In genomic region chr4:41630196-41630595, GRCm38 (mm10) we compare ENCODE assay signal across 18 mouse cellular contexts. TPM values are rescaled to one million over a fixed set of nuclear protein-coding genes. Genes with fewer than 3 reads are reported as not detected.
DNase-seq lines count a peak whose midpoint lies in the region; ATAC-seq and TF ChIP-seq lines count a peak whose summit lies in the region.
"Had no signal": no experiment of that assay in that cellular context is flagged by ENCODE, and none has a peak within 500 bp of the region (broad histone marks: within the 10 kb centered on the region; RNA-seq: fewer than 3 reads in every experiment).

No protein-coding gene starts in this region.

- H3K4me3 ChIP-seq in heart, embryonic 10.5 days: no peak overlapping the region
- H3K4me3 ChIP-seq in E14TG2a.4 (replicated peaks; ENCODE audit: low read length): peak overlapping the region; percentile 27
- H3K4me3 ChIP-seq in liver, embryonic 11.5 days (ENCODE audit: low read depth, low read length): no peak overlapping the region
- no peak overlapping the region for H3K4me3 ChIP-seq in midbrain, embryonic 11.5 days (ENCODE audit: low read depth, low read length)
- no peak overlapping the region for H3K4me3 ChIP-seq in kidney, adult 2 months (ENCODE audit: insufficient read depth, low read depth, low read length)
- H3K4me3 ChIP-seq: erythroblast, embryonic 14.5 days; kidney, embryonic 15.5 days; megakaryocyte, embryonic 14.5 days had no signal

- peaks cover 61% of the 10 kb centered on the region for H3K4me1 ChIP-seq in heart, embryonic 10.5 days
- peaks cover 66% of the 10 kb centered on the region for H3K4me1 ChIP-seq in E14TG2a.4 (replicated peaks; ENCODE audit: low read depth, low read length)
- H3K4me1 ChIP-seq in liver, embryonic 11.5 days (replicated peaks; ENCODE audit: control insufficient read depth, insufficient read depth, low read length): peaks cover 17% of the 10 kb centered on the region
- H3K4me1 ChIP-seq in midbrain, embryonic 11.5 days (ENCODE audit: control insufficient read depth, insufficient read depth, low read length): peaks cover 59% of the 10 kb centered on the region
- H3K4me1 ChIP-seq in kidney, adult 2 months (ENCODE audit: control insufficient read depth, insufficient read depth, low read length): no peaks in the 10 kb centered on the region

- no peaks in the 10 kb centered on the region for H3K36me3 ChIP-seq in heart, embryonic 10.5 days
- H3K36me3 ChIP-seq in E14TG2a.4 (ENCODE audit: insufficient read depth, low read length): no peaks in the 10 kb centered on the region
- H3K36me3 ChIP-seq in liver, embryonic 11.5 days (ENCODE audit: control insufficient read depth, insufficient read depth, low read length): no peaks in the 10 kb centered on the region; the same call in 1 of the 2 replicates
- H3K36me3 ChIP-seq in midbrain, embryonic 11.5 days (ENCODE audit: control insufficient read depth, insufficient read depth, low read length): no peaks in the 10 kb centered on the region
- H3K36me3 ChIP-seq in kidney, adult 2 months (ENCODE audit: control insufficient read depth, insufficient read depth, low read length): no peaks in the 10 kb centered on the region
- H3K36me3 ChIP-seq: kidney, embryonic 15.5 days had no signal

- no peak overlapping the region for H3K9ac ChIP-seq in liver, embryonic 11.5 days (ENCODE audit: low read depth, low read length)
- H3K9ac ChIP-seq in midbrain, embryonic 11.5 days (ENCODE audit: low read length): peak overlapping the region; percentile 4; the same call in 1 of the 2 replicates
- H3K9ac ChIP-seq: kidney, embryonic 15.5 days had no signal

- H3K27me3 ChIP-seq in heart, embryonic 10.5 days (ENCODE audit: insufficient read depth, poor library complexity, severe bottlenecking): peaks cover 40% of the 10 kb centered on the region
- peaks cover 66% of the 10 kb centered on the region for H3K27me3 ChIP-seq in E14TG2a.4 (ENCODE audit: insufficient read depth, low read length)
- no peaks in the 10 kb centered on the region for H3K27me3 ChIP-seq in liver, embryonic 11.5 days (replicated peaks; ENCODE audit: control insufficient read depth, insufficient read depth, low read length)
- no peaks in the 10 kb centered on the region; the same call in 1 of the 2 replicates for H3K27me3 ChIP-seq in midbrain, embryonic 11.5 days (ENCODE audit: control insufficient read depth, insufficient read depth, low read length)
- H3K27me3 ChIP-seq in kidney, adult 2 months (replicated peaks; ENCODE audit: control insufficient read depth, insufficient read depth, low read length): no peaks in the 10 kb centered on the region
- H3K27me3 ChIP-seq: kidney, embryonic 15.5 days had no signal

- 36% methylated on average over 6 of the region's 6 CpGs for WGBS in heart, embryonic 10.5 days
- WGBS in liver, embryonic 11.5 days: 47% methylated on average over 6 of the region's 6 CpGs
- WGBS in midbrain, embryonic 11.5 days: 25% methylated on average over 6 of the region's 6 CpGs
- 73% methylated on average over 6 of the region's 6 CpGs for WGBS in kidney, adult 2 months

- DNase-seq in heart, embryonic 10.5 days (ENCODE audit: low spot score): no peak
- no peak for DNase-seq in heart, postnatal 10 days
- no peak for DNase-seq in liver, embryonic 11.5 days (ENCODE audit: low spot score)
- peak; percentile 90 for DNase-seq in midbrain, embryonic 11.5 days (ENCODE audit: low spot score, missing footprints)
- DNase-seq in kidney, adult 2 months: no peak
- no peak for DNase-seq in layer of hippocampus, adult 8-10 months (ENCODE audit: low spot score in 2 of 2)
- DNase-seq: B cell, adult 2 months; heart, adult 18-20 months; heart, postnatal 4 days; layer of hippocampus, adult 9-11 months; right cerebral cortex, adult 18-20 months; thymus, postnatal 4 days had no signal

- H3K27ac ChIP-seq in heart, embryonic 10.5 days: 0 out of 2 replicates have a peak overlapping the region, but pooled peaks have one; percentile 52
- no peak overlapping the region for H3K27ac ChIP-seq in liver, embryonic 11.5 days (ENCODE audit: low read depth, low read length)
- 0 out of 2 replicates have a peak overlapping the region, but pooled peaks have one; percentile 0 for H3K27ac ChIP-seq in midbrain, embryonic 11.5 days (ENCODE audit: low read depth, low read length)
- H3K27ac ChIP-seq in kidney, adult 2 months (ENCODE audit: insufficient read depth, low read depth, low read length): no peak overlapping the region

- TF ChIP-seq POLR2A in kidney, adult 2 months (IDR thresholded peaks at IDR 0.05; ENCODE audit: low read depth, low read length): no peak

- H3K4me2 ChIP-seq in liver, embryonic 11.5 days: no peak overlapping the region
- no peak overlapping the region for H3K4me2 ChIP-seq in midbrain, embryonic 11.5 days
- H3K4me2 ChIP-seq: kidney, embryonic 15.5 days had no signal

- peak; percentile 70 for ATAC-seq in liver, embryonic 11.5 days (replicated peaks; ENCODE audit: low FRiP score)
- ATAC-seq in midbrain, embryonic 11.5 days (ENCODE audit: low FRiP score): peak; percentile 72
- ATAC-seq in CD4-positive, CD25-positive, alpha-beta regulatory T cell, adult 4 months: no peak

- TF ChIP-seq CTCF in E14TG2a.4 (conservative IDR thresholded peaks at IDR 0.05; ENCODE audit: low read length): no peak
- no peak for TF ChIP-seq CTCF in kidney, adult 2 months (conservative IDR thresholded peaks at IDR 0.05; ENCODE audit: insufficient read depth, insufficient read length, low read depth, low read length)

- intact Hi-C loops in heart, postnatal 10 days (cut with DNase I): no loop called here

- no peaks in the 10 kb centered on the region for H3K9me3 ChIP-seq in heart, embryonic 10.5 days
- no peaks in the 10 kb centered on the region for H3K9me3 ChIP-seq in E14TG2a.4 (ENCODE audit: low read length)
- H3K9me3 ChIP-seq in liver, embryonic 11.5 days (ENCODE audit: control insufficient read depth, low read length): no peaks in the 10 kb centered on the region
- no peaks in the 10 kb centered on the region for H3K9me3 ChIP-seq in midbrain, embryonic 11.5 days (ENCODE audit: control insufficient read depth, low read length)
- H3K9me3 ChIP-seq: kidney, embryonic 15.5 days; megakaryocyte, embryonic 14.5 days had no signal

RNA-seq across cellular contexts. Expression of gene Enho, which starts 9.9 kb away (rescaled TPM):
- 5.3 and 8.9 TPM in 2 replicates for polyA plus RNA-seq in heart, embryonic 10.5 days (2016; fragmentation: Nextera tagmentation; extraction: Ambion mirVana)
- total RNA-seq in heart, postnatal 10 days (2021): 1 to 10 TPM; 4.2 to 4.4 TPM
- polyA plus RNA-seq in liver, embryonic 11.5 days (2014; fragmentation: Nextera tagmentation; extraction: Ambion mirVana): 3.7 and 3.8 TPM in 2 replicates
- polyA plus RNA-seq in midbrain, embryonic 11.5 days (2014; fragmentation: Nextera tagmentation; extraction: Ambion mirVana): 30.4 and 32.9 TPM in 2 replicates
- polyA plus RNA-seq in kidney, adult 2 months (2012; rRNA removed): 9.3 and 9.9 TPM in 2 replicates
- not detected for polyA plus RNA-seq in CD4-positive, CD25-positive, alpha-beta regulatory T cell, adult 4 months (2017; shearing (Covaris generic))
- total RNA-seq in layer of hippocampus, adult 8-10 months (2022): 10 to 100 TPM; 51.7 to 56.4 (median 54.1) TPM
- total RNA-seq: common myeloid progenitor, adult 5-6 weeks had no signal

Comparison
In these comparisons a context has a peak if more than half of its experiments do, and no peak if none do; other contexts are left out.
1. H3K27ac ChIP-seq: peak in heart, embryonic 10.5 days (single experiment) and midbrain, embryonic 11.5 days (single experiment); none in liver, embryonic 11.5 days (single experiment) and kidney, adult 2 months (single experiment).